Mouse (Mus musculus) heart, adult 9 months (tissue): Measurements from ENCODE around the gene Snd1.

ENCODE experiments used
- DNase-seq, 2 experiments: peaks; one replicate each; pipeline ENCODE4 v3.0.0; 2022; ENCODE audit warnings: low spot score in 2 of 2

Snd1 gene

GRCm38 (mm10) chr6:28635531-28636348 lies 160.8 kb downstream of the Snd1 start:
- DNase-seq = no peak

DNA sequence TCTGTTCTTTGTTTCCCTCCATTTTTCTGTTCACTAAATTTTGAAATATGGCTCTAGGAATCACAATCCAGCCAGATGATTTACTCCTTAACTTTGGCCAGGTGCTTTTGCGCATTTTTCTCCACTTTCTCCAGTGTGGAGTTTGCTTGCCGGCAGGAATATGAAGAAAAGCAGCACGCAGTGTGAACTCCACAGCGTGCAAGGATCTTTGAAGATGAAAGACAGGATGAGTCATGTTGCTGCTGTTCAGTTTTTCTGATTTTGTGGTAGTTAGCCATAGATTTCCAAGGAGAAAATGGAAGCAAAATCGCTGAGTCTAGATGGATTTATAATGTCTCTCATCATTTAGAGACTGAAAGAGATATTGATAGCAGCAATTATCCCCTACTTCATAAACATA lies 165.1 kb downstream of the Snd1 start:
- no peak for DNase-seq

- no peak for DNase-seq
Observed at GRCm38 (mm10) chr6:28642909-28643308, 168.0 kb downstream of the Snd1 start.

DNA sequence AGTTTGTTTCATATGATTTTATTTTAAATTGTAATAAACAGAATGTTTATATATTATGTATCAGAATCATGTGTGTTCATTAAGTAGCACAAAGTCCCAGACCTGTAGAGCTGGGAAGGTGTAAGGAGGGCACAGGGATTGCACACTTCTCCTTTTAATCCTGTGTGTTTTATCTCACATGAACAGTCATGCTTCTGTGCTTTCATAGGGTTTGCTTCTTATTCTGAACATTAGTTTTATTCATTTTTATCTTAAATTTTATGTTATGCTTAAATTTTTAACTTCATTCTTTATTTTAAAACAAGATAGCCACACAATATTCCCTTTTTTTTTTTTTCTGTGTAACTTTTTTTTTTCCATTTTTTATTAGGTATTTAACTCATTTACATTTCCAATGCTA lies 170.3 kb downstream of the Snd1 start:
- no peak for DNase-seq

DNA sequence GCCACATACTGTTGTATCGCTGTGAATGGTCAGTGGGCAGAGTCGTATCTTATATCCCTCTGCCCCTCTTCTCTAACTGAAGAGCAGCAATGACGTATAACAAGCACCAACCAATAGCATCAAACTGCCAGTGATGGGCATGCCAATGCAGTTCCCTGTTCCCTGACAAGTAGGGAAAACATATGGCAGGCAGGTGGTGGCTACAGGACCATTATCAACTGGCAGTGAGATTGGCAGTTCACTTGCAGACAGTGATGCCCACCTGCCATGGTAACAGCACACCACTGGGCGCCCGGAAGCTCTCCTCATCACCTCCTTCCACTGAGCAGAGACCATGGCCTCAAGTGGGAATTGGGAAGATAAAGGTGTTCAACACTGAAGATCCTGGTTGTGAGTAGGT lies 181.6 kb downstream of the Snd1 start:
- no peak for DNase-seq

DNA sequence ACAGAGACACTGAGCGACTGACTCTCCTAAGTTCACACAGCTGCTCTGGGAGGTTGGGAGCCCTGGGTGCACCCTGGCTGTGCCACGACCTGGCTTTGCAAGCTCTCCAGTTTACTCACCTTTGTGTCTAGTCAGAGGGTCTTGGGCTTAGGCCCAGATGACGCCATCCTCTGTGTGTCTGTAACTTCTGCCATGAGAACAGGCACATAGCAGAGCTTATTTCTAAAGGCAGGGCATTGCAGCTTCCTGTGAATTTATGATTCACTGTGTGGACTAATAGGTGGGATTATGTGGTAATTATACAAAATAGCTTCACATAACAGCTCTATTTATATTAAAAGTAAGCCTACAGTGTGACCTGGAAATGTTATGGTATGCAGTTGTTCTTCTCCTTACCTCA lies 188.1 kb downstream of the Snd1 start:
- no peak for DNase-seq

- no peak for DNase-seq
Observed at GRCm38 (mm10) chr6:28663670-28664069, 188.7 kb downstream of the Snd1 start.

GRCm38 (mm10) chr6:28664716-28665115 lies 189.8 kb downstream of the Snd1 start:
- no peak for DNase-seq

GRCm38 (mm10) chr6:28667586-28667985 lies 192.6 kb downstream of the Snd1 start:
- DNase-seq = no peak

DNA sequence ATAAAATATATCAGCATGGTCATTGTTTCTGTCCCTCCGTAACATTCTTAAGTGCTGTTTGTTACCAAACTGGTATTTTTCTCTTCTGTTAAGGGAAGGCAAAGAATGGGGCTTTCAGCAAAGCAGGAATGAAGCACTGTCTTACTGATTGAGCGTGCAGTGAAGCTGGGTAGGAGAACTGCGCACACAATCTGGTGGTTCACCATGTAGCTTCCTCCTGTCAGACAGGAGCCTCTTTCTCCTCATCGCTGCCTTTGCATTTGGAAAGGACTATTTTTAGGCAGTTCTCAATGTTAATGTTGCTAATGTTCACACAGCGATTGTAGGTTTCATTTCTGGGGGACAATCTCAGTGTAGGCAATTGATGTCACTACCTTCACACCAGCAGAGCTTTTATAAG lies 194.3 kb downstream of the Snd1 start:
- DNase-seq = no peak

- DNase-seq = no peak
Observed at GRCm38 (mm10) chr6:28672388-28672787, 197.4 kb downstream of the Snd1 start.

DNA sequence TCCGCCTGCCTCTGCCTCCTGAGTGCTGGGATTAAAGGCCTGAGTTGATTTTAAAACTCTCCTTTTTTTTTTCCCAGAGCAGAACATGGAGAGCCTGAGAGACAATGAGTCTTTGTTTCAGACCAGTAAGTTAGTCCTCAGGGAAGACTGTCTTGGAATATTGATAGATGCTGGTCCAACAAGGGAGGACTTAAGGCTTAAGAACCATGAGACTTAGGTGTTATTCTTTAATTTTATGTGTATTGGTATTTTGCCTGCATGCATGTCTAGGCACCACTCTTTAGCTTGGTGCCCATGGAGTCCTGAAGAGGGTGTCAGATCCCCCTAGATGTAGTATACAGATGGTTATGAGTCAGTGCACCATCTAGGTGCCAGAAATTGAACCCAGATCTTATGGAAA lies 199.7 kb downstream of the Snd1 start:
- DNase-seq = no peak

GRCm38 (mm10) chr6:28678896-28679295 lies 204.0 kb downstream of the Snd1 start:
- DNase-seq = no peak

DNA sequence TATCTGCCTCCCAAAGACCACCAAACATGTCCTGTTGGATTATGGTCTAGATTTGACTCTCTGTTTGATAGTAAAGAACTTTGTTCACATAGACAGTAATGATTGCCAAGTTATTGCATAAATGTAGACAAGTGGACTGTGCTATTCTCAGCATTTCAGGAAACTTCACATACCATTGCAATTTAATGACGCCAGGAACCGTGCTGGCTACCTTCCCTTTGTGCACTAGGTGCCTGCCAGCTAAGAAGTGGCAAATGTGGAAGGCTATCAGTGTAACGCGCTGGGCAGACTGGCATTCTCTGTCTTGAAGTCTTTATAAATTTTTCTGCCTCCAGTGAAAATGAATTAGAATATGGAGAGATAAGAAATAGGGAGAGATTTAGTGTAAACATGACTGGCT lies 205.6 kb downstream of the Snd1 start:
- DNase-seq = peak in 1 of 2 experiments; percentile 50

- DNase-seq = no peak
Observed at GRCm38 (mm10) chr6:28681521-28682457, 206.8 kb downstream of the Snd1 start.

- DNase-seq = no peak
Observed at GRCm38 (mm10) chr6:28685052-28685451, 210.1 kb downstream of the Snd1 start.

DNA sequence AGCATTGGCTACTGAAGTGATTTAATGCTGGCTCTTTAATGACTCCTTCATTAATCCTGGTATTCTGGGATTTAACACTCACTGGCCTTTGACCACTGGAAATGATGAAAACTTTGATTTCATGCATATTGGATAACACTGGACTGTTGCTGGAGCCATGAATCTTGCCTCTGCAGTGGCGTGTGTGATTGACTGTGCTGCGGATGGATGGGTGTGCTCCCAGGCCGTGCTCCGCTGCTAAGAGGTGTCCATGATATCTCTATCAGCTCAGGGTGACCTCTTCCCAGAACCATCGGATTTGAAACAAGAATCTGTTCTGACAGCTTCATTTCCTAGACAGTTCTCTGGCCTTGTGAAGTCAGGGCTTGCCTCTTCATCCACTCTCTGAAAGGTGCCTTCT lies 210.8 kb downstream of the Snd1 start:
- DNase-seq = no peak

DNA sequence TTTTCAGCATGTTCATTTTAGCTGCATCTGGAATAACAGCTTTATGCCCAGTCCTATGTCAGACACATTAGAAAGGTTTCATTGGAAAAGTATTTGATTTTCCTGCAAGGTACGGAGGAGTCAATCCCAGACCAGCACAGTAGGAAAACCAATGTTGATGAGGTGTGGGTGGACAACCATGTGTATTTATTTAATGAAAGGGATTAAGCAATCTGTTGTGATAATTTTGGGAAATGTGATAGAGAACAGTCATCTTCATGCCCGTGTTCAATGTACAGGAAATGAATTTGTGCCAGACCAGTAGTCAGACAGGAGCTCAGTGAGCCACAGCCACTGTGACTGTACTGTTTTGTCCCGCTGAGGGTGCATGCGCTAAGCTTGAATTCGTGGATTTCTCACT lies 212.8 kb downstream of the Snd1 start:
- no peak for DNase-seq

GRCm38 (mm10) chr6:28692659-28693058 lies 217.7 kb downstream of the Snd1 start:
- no peak for DNase-seq

GRCm38 (mm10) chr6:28697214-28697613 lies 222.3 kb downstream of the Snd1 start:
- no peak for DNase-seq

- DNase-seq = no peak
Observed at GRCm38 (mm10) chr6:28704612-28705011, 229.7 kb downstream of the Snd1 start.

- peak in 1 of 2 experiments; percentile 29 for DNase-seq
Observed at GRCm38 (mm10) chr6:28705384-28706107, 230.6 kb downstream of the Snd1 start.
